Mouse (Mus musculus): ENCODE results near the gene Samd3.

Gene Samd3

DNA sequence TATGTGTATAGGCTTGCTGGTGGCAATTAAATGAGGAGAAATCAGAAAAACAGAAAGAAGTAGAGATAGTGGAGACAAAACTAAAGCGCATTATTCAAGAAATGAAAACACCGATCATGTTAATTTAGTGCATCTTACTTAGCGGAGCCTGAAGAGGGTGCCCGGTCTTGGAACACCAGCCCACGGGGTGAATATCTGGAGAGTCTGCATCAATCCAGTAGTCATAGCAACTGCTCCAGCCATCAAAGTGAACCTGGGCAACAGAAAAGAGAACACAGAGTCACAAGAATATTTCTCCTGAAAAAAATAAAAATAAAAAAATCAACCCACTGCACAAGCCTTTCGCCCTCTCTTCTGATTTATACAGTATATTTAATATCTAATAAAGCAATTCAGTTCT, 74.0 kb downstream of the Samd3 start:
- DNase-seq (ENCODE audit: low read depth), result no peak

- DNase-seq (ENCODE audit: low read depth), result no peak
These were observed 84.8 kb downstream of the Samd3 start for GRCm38 (mm10) chr10:26314327-26314726.

GRCm38 (mm10) chr10:26320679-26321078, 91.2 kb downstream of the Samd3 start:
- DNase-seq (ENCODE audit: low read depth), result no peak
